Mouse (Mus musculus) limb, embryonic 11.5 days (tissue): Measurements from ENCODE around the gene Hyal1. TPM values are rescaled to one million over a fixed set of nuclear protein-coding genes. Genes with fewer than 3 reads are reported as not detected.
"Not testable (repeated sequence)": the region's sequence is repeated elsewhere in the genome, so short reads cannot be mapped to it uniquely, and the experiment has no call there.

Source experiments
- ATAC-seq: fragments of 200-750 bp; cut with Nextera tagmentation; 2 replicates; pipeline ENCODE4 v1.8.0; 2017; ENCODE audit warnings: low read depth; ENCODE audit not compliant: insufficient number of reproducible peaks, low FRiP score, low TSS enrichment
- DNase-seq: peaks from one replicate; pipeline ENCODE4 v3.0.0-alpha.2; 2015; ENCODE audit warnings: low spot score
- H3K27ac ChIP-seq: fragments of 300-500 bp; sonication (generic); replicated peaks from 2 replicates; pipeline ENCODE4 v1.5.1; 2014; ENCODE audit warnings: low read depth, mild to moderate bottlenecking, low read length
- H3K27me3 ChIP-seq: fragments of 300-500 bp; sonication (generic); 2 replicates; pipeline ENCODE4 v1.6.1; 2014; ENCODE audit warnings: mild to moderate bottlenecking, low read length, mixed read lengths; ENCODE audit not compliant: control insufficient read depth, insufficient read depth
- H3K36me3 ChIP-seq: fragments of 300-500 bp; sonication (generic); 2 replicates; pipeline ENCODE4 v1.6.1; 2014; ENCODE audit warnings: mild to moderate bottlenecking, low read length, moderate library complexity, mixed read lengths; ENCODE audit not compliant: control insufficient read depth, insufficient read depth
- H3K4me1 ChIP-seq: fragments of 300-500 bp; sonication (generic); 2 replicates; pipeline ENCODE4 v1.6.1; 2014; ENCODE audit warnings: low read length, mixed read lengths; ENCODE audit not compliant: control insufficient read depth, insufficient read depth
- H3K4me2 ChIP-seq: fragments of 300-500 bp; sonication (generic); 2 replicates; pipeline ENCODE4 v1.6.1; 2014; ENCODE audit warnings: low read depth, mild to moderate bottlenecking, moderate library complexity; ENCODE audit not compliant: severe bottlenecking
- H3K4me3 ChIP-seq: fragments of 300-500 bp; sonication (generic); 2 replicates; pipeline ENCODE4 v1.5.1; 2014; ENCODE audit warnings: low read depth, low read length
- H3K9ac ChIP-seq: fragments of 300-500 bp; sonication (generic); 2 replicates; pipeline ENCODE4 v1.6.1; 2014; ENCODE audit warnings: mild to moderate bottlenecking, low read length
- H3K9me3 ChIP-seq: fragments of 300-500 bp; sonication (generic); 2 replicates; pipeline ENCODE4 v1.6.1; 2016; ENCODE audit warnings: low read length; ENCODE audit not compliant: control insufficient read depth
- WGBS: fragments of 180-500 bp; shearing (Covaris S2); extraction: QIAGEN DNeasy Blood & Tissue Kit; methylation state at CpG from one replicate; pipeline ENCODE4 v1.1.7; 2014; 5-methylcytosine and 5-hydroxymethylcytosine counted together
- polyA plus RNA-seq: library from polyadenylated mRNA; unstranded; fragments of >200 nt; fragmentation: Nextera tagmentation; extraction: Ambion mirVana; gene quantifications from 2 replicates; pipeline ENCODE4 v1.2.1, GENCODE M21; 2014

Hyal1 gene
- polyA plus RNA-seq, 1 experiment from 2014 or later, result 8.4 TPM

- peaks cover 45% of the 10 kb centered on the region for H3K4me1 ChIP-seq
- H3K4me3 ChIP-seq, result no peak overlapping the region
- peak overlapping the region; percentile 96 for H3K4me2 ChIP-seq
- 76% methylated on average over 5 of the region's 5 CpGs for WGBS
- no peak for DNase-seq
- no peaks in the 10 kb centered on the region for H3K9me3 ChIP-seq
- H3K27me3 ChIP-seq, result no peaks in the 10 kb centered on the region
- H3K27ac ChIP-seq, result no peak overlapping the region; the same call in none of the 2 replicates
- no peak for ATAC-seq
- H3K9ac ChIP-seq, result no peak overlapping the region; the same call in 1 of the 2 replicates
- peaks cover 7% of the 10 kb centered on the region; the same call in 1 of the 2 replicates for H3K36me3 ChIP-seq
Measured at GRCm38 (mm10) chr9:107552690-107553393, 23.9 kb upstream of the Hyal1 start.

- peaks cover 45% of the 10 kb centered on the region for H3K4me1 ChIP-seq
- ATAC-seq (peak; percentile 49), DNase-seq (no peak)
- H3K9ac ChIP-seq, result peak overlapping the region; percentile 49
- H3K4me2 ChIP-seq, result peak overlapping the region; percentile 84
- H3K36me3 ChIP-seq, result peaks cover 13% of the 10 kb centered on the region
- peak overlapping the region; percentile 78 for H3K4me3 ChIP-seq
- 4% methylated on average over 37 of the region's 37 CpGs for WGBS
- peak overlapping the region; percentile 87 for H3K27ac ChIP-seq
- no peaks in the 10 kb centered on the region for H3K9me3 ChIP-seq
- H3K27me3 ChIP-seq, result no peaks in the 10 kb centered on the region
Measured at GRCm38 (mm10) chr9:107553541-107554318, 23.0 kb upstream of the Hyal1 start.

- ATAC-seq (peak; percentile 87), DNase-seq (peak; percentile 95)
- Histone ChIP-seq H3K27me3 (no peaks in the 10 kb centered on the region), H3K4me3 (peak overlapping the region; percentile 78), H3K36me3 (peaks cover 17% of the 10 kb centered on the region), H3K9ac (peak overlapping the region; percentile 79), H3K4me2 (peak overlapping the region; percentile 84), H3K9me3 (no peaks in the 10 kb centered on the region), H3K27ac (peak overlapping the region; percentile 91), H3K4me1 (peaks cover 45% of the 10 kb centered on the region)
- WGBS, result under 1% methylated on average over 53 of the region's 53 CpGs
Measured at GRCm38 (mm10) chr9:107554319-107554825, 22.4 kb upstream of the Hyal1 start.

GRCm38 (mm10) chr9:107555031-107555457, 21.7 kb upstream of the Hyal1 start:
- peak; percentile 66 for DNase-seq
- H3K4me3 ChIP-seq, result peak overlapping the region; percentile 78

GRCm38 (mm10) chr9:107555701-107556100, 21.0 kb upstream of the Hyal1 start:
- H3K9me3 ChIP-seq, result no peaks in the 10 kb centered on the region
- DNase-seq (no peak), ATAC-seq (no peak)
- peaks cover 20% of the 10 kb centered on the region for H3K36me3 ChIP-seq
- no peaks in the 10 kb centered on the region for H3K27me3 ChIP-seq
- peak overlapping the region; percentile 79 for H3K9ac ChIP-seq
- H3K4me2 ChIP-seq, result peak overlapping the region; percentile 83
- 53% methylated on average over 2 of the region's 2 CpGs for WGBS
- H3K4me1 ChIP-seq, result peaks cover 41% of the 10 kb centered on the region
- peak overlapping the region; percentile 78 for H3K4me3 ChIP-seq
- no peak overlapping the region; the same call in 1 of the 2 replicates for H3K27ac ChIP-seq

More at GRCm38 (mm10) chr9:107555031-107555457, 21.7 kb upstream of the Hyal1 start:
- H3K4me1 ChIP-seq, result peaks cover 45% of the 10 kb centered on the region
- no peaks in the 10 kb centered on the region for H3K9me3 ChIP-seq
- H3K27ac ChIP-seq, result peak overlapping the region; percentile 91
- H3K4me2 ChIP-seq, result peak overlapping the region; percentile 83
- peak overlapping the region; percentile 79 for H3K9ac ChIP-seq
- no peaks in the 10 kb centered on the region for H3K27me3 ChIP-seq
- under 1% methylated on average over 23 of the region's 23 CpGs for WGBS
- ATAC-seq, result no peak; the same call in 1 of the 2 replicates
- peaks cover 20% of the 10 kb centered on the region for H3K36me3 ChIP-seq

GRCm38 (mm10) chr9:107556346-107556745, 20.4 kb upstream of the Hyal1 start:
- Histone ChIP-seq H3K4me2 (peak overlapping the region; percentile 83; the same call in 1 of the 2 replicates), H3K27me3 (no peaks in the 10 kb centered on the region), H3K9ac (no peak overlapping the region), H3K4me3 (no peak overlapping the region), H3K27ac (no peak overlapping the region), H3K9me3 (no peaks in the 10 kb centered on the region), H3K4me1 (peaks cover 35% of the 10 kb centered on the region), H3K36me3 (peaks cover 20% of the 10 kb centered on the region)
- WGBS, result 84% methylated on average over 3 of the region's 3 CpGs
- no peak for ATAC-seq
- no peak for DNase-seq

GRCm38 (mm10) chr9:107563029-107563581, 13.6 kb upstream of the Hyal1 start, which contains the start of gene Tusc2:
Gene Tusc2, plus strand, starts transcription at chr9:107563255.
- Histone ChIP-seq H3K4me1 (peaks cover 14% of the 10 kb centered on the region), H3K36me3 (peaks cover 16% of the 10 kb centered on the region), H3K9ac (peak within 1 kb of the TSS; percentile 72), H3K9me3 (no peaks in the 10 kb centered on the region), H3K27ac (no peak within 1 kb of the TSS), H3K4me2 (peak within 1 kb of the TSS; percentile 80), H3K27me3 (no peaks in the 10 kb centered on the region), H3K4me3 (peak within 1 kb of the TSS; percentile 79)
- peak; percentile 94 for DNase-seq
- ATAC-seq, result peak; percentile 88
- under 1% methylated on average over 46 of the region's 46 CpGs for WGBS

GRCm38 (mm10) chr9:107565556-107565955, 11.2 kb upstream of the Hyal1 start:
- H3K27me3 ChIP-seq, H3K9ac ChIP-seq, H3K4me2 ChIP-seq, H3K9me3 ChIP-seq, ATAC-seq, DNase-seq, H3K36me3 ChIP-seq, H3K27ac ChIP-seq, H3K4me3 ChIP-seq: not testable (repeated sequence)
- 45% methylated on average over 5 of the region's 5 CpGs for WGBS
- peaks cover 22% of the 10 kb centered on the region for H3K4me1 ChIP-seq
